Mouse (Mus musculus) myocyte (in vitro differentiated cells): ENCODE results near the gene Dppa5a.

Experiments used
- MAX ChIP-seq: IDR thresholded peaks from one replicate; pipeline ENCODE4 v1.6.1; 2011; ENCODE audit warnings: low read depth, mild to moderate bottlenecking, control low read depth
- MYOD1 ChIP-seq, 3 experiments: IDR thresholded peaks; one replicate each; pipeline ENCODE4 v1.6.1; 2011; ENCODE audit warnings: control low read depth in 2 of 3, low read depth in 2 of 3, mild to moderate bottlenecking in 2 of 3, moderate library complexity in 1 of 3; ENCODE audit not compliant: insufficient read length in 2 of 3, control insufficient read depth in 1 of 3
- MYOG ChIP-seq, 3 experiments: IDR thresholded peaks; one replicate each; pipeline ENCODE4 v1.6.1; 2011; ENCODE audit warnings: control low read depth in 2 of 3, low read depth in 2 of 3, mild to moderate bottlenecking in 2 of 3; ENCODE audit not compliant: insufficient read length in 2 of 3, control insufficient read depth in 1 of 3, insufficient read depth in 1 of 3
- POLR2A ChIP-seq: IDR thresholded peaks from one replicate; pipeline ENCODE4 v1.6.1; 2011; ENCODE audit warnings: low read depth, mild to moderate bottlenecking, control low read depth, moderate library complexity; ENCODE audit not compliant: insufficient read length
- POLR2AphosphoS2 ChIP-seq: IDR thresholded peaks from one replicate; pipeline ENCODE4 v1.6.1; 2011; ENCODE audit warnings: low read depth, control low read depth; ENCODE audit not compliant: insufficient read length
- SRF ChIP-seq: IDR thresholded peaks from one replicate; pipeline ENCODE4 v1.6.1; 2011; ENCODE audit warnings: low read depth; ENCODE audit not compliant: control insufficient read depth, insufficient read length
- TCF12 ChIP-seq: IDR thresholded peaks from one replicate; pipeline ENCODE4 v1.6.1; 2011; ENCODE audit warnings: mild to moderate bottlenecking, control low read depth; ENCODE audit not compliant: poor library complexity, insufficient read depth, severe bottlenecking
- TCF3 ChIP-seq: IDR thresholded peaks from one replicate; pipeline ENCODE4 v1.6.1; 2011; ENCODE audit warnings: low read depth, control low read depth; ENCODE audit not compliant: insufficient read length
- USF1 ChIP-seq: IDR thresholded peaks from one replicate; pipeline ENCODE4 v1.6.1; 2011; ENCODE audit warnings: low read depth, mild to moderate bottlenecking, control low read depth, moderate library complexity

GRCm38 (mm10) chr9:78374397-78374796 is 6.4 kb upstream of the Dppa5a start:
- TF ChIP-seq USF1 = no peak
- TF ChIP-seq MYOD1 (IDR thresholded peaks at IDR 0.05; ENCODE audit: control insufficient read depth in 1 of 3, insufficient read length in 2 of 3, low read depth in 2 of 3) = no peak
- TF ChIP-seq POLR2A = no peak
- TF ChIP-seq TCF12 = no peak
- TF ChIP-seq POLR2AphosphoS2 = no peak
- TF ChIP-seq MAX = no peak
- TF ChIP-seq MYOG (IDR thresholded peaks at IDR 0.05; ENCODE audit: control insufficient read depth in 1 of 3, insufficient read depth in 1 of 3, insufficient read length in 2 of 3, low read depth in 2 of 3) = no peak
- TF ChIP-seq TCF3 = no peak
- TF ChIP-seq SRF = no peak
